Mouse (Mus musculus) spleen, adult 2 months (tissue): ENCODE data around the gene Krtap19-9b. TPM values are rescaled to one million over a fixed set of nuclear protein-coding genes. Genes with fewer than 3 reads are reported as not detected.

Experiments used
- DNase-seq, 2 experiments: peaks; one replicate each; pipeline versions ENCODE4 v3.0.0 to v3.0.0-alpha.2; 2012 to 2021; ENCODE audit warnings: low spot score in 2 of 2, low read depth in 1 of 2
- H3K27ac ChIP-seq: fragments of 200-500 bp; 2 replicates; pipeline ENCODE4 v1.5.1; 2012; ENCODE audit warnings: low read length, inconsistent platforms; ENCODE audit not compliant: insufficient read depth
- H3K27me3 ChIP-seq: fragments of 200-500 bp; 2 replicates; pipeline ENCODE4 v1.6.1; 2012; ENCODE audit warnings: mild to moderate bottlenecking, moderate library complexity, low read length, inconsistent platforms; ENCODE audit not compliant: control insufficient read depth, insufficient read depth
- H3K36me3 ChIP-seq: fragments of 200-500 bp; 2 replicates; pipeline ENCODE4 v1.6.1; 2012; ENCODE audit warnings: mild to moderate bottlenecking, low read length, inconsistent platforms; ENCODE audit not compliant: control insufficient read depth, insufficient read depth
- H3K4me1 ChIP-seq: fragments of 200-500 bp; 2 replicates; pipeline ENCODE4 v1.6.1; 2011; ENCODE audit warnings: inconsistent platforms; ENCODE audit not compliant: control insufficient read depth, insufficient read depth, insufficient read length
- H3K4me3 ChIP-seq: fragments of 200-500 bp; 2 replicates; pipeline ENCODE4 v1.5.1; 2011; ENCODE audit warnings: mild to moderate bottlenecking, inconsistent platforms; ENCODE audit not compliant: insufficient read depth, insufficient read length; ENCODE audit errors: extremely low read depth
- CTCF ChIP-seq: fragments of 200-500 bp; IDR thresholded peaks from 2 replicates; pipeline ENCODE4 v1.5.1; 2011; ENCODE audit warnings: mild to moderate bottlenecking, inconsistent platforms; ENCODE audit not compliant: insufficient read depth, insufficient read length, insufficient replicate concordance; ENCODE audit errors: extremely low read depth
- POLR2A ChIP-seq: fragments of 200-500 bp; IDR thresholded peaks from 2 replicates; pipeline ENCODE4 v1.6.1; 2011; ENCODE audit warnings: low read depth, low read length, inconsistent platforms
- WGBS: fragments of 180-500 bp; shearing (Covaris S2); methylation state at CpG from one replicate; pipeline ENCODE4 v1.1.7; 2018; 5-methylcytosine and 5-hydroxymethylcytosine counted together
- polyA plus RNA-seq: library from polyadenylated mRNA; depleted of rRNA; stranded (reverse); fragments of >200 nt; gene quantifications from 2 replicates; pipeline ENCODE4 v1.2.3, GENCODE M21; 2012; rRNA removed

The Krtap19-9b gene
- not detected in 2 replicates for polyA plus RNA-seq

- Histone ChIP-seq H3K27me3 (no peaks in the 10 kb centered on the region), H3K4me1 (no peaks in the 10 kb centered on the region), H3K36me3 (no peaks in the 10 kb centered on the region), H3K4me3 (no peak within 1 kb of the TSS), H3K27ac (no peak within 1 kb of the TSS)
- TF ChIP-seq CTCF (no peak), POLR2A (no peak)
- 74% methylated on average over 3 of the region's 3 CpGs for WGBS
- no peak for DNase-seq
Observed at GRCm38 (mm10) chr16:88932165-88932564, at the start of gene Krtap19-9b. Krtap19-9b (minus strand) TSS chr16:88932265.

- H3K4me3 ChIP-seq: no peak within 1 kb of the TSS
Observed at GRCm38 (mm10) chr16:88962773-88963172, 30.7 kb upstream of the Krtap19-9b start, which contains the start of gene Krtap16-3. Krtap16-3 (minus strand) TSS chr16:88962873.

GRCm38 (mm10) chr16:88941106-88941505, 9.0 kb upstream of the Krtap19-9b start:
- 87% methylated on average over 6 of the region's 6 CpGs for WGBS
- H3K4me1 ChIP-seq: no peaks in the 10 kb centered on the region
- H3K27ac ChIP-seq: no peak overlapping the region
- no peaks in the 10 kb centered on the region for H3K27me3 ChIP-seq
- TF ChIP-seq CTCF: no peak
- no peak for TF ChIP-seq POLR2A
- no peak overlapping the region for H3K4me3 ChIP-seq
- no peaks in the 10 kb centered on the region for H3K36me3 ChIP-seq
- no peak for DNase-seq

More at GRCm38 (mm10) chr16:88962773-88963172, 30.7 kb upstream of the Krtap19-9b start, which contains the start of gene Krtap16-3:
- H3K4me1 ChIP-seq: no peaks in the 10 kb centered on the region
- no peak within 1 kb of the TSS for H3K27ac ChIP-seq
- H3K36me3 ChIP-seq: no peaks in the 10 kb centered on the region
- TF ChIP-seq POLR2A (no peak), CTCF (no peak)
- WGBS: 87% methylated on average over 7 of the region's 7 CpGs
- no peak for DNase-seq
- H3K27me3 ChIP-seq: no peaks in the 10 kb centered on the region

GRCm38 (mm10) chr16:88938252-88938651, 6.2 kb upstream of the Krtap19-9b start:
- Histone ChIP-seq H3K4me1 (no peaks in the 10 kb centered on the region), H3K36me3 (no peaks in the 10 kb centered on the region), H3K27ac (no peak overlapping the region), H3K4me3 (no peak overlapping the region), H3K27me3 (no peaks in the 10 kb centered on the region)
- no peak for DNase-seq
- TF ChIP-seq CTCF (no peak), POLR2A (no peak)
- WGBS: 76% methylated on average over 7 of the region's 7 CpGs

- Histone ChIP-seq H3K27ac (no peak within 1 kb of the TSS), H3K4me1 (no peaks in the 10 kb centered on the region), H3K4me3 (no peak within 1 kb of the TSS), H3K36me3 (no peaks in the 10 kb centered on the region), H3K27me3 (no peaks in the 10 kb centered on the region)
- DNase-seq: no peak
- WGBS: 92% methylated on average over 6 of the region's 6 CpGs
- no peak for TF ChIP-seq CTCF
- no peak for TF ChIP-seq POLR2A
Observed at GRCm38 (mm10) chr16:88896357-88896756, 35.7 kb downstream of the Krtap19-9b start, which contains the start of gene Krtap19-5. Krtap19-5 (minus strand) TSS chr16:88896457.

GRCm38 (mm10) chr16:88886870-88887269, 45.2 kb downstream of the Krtap19-9b start:
- Histone ChIP-seq H3K27ac (no peak overlapping the region), H3K4me1 (no peaks in the 10 kb centered on the region), H3K36me3 (no peaks in the 10 kb centered on the region), H3K4me3 (no peak overlapping the region), H3K27me3 (no peaks in the 10 kb centered on the region)
- DNase-seq: no peak
- TF ChIP-seq CTCF (no peak), POLR2A (no peak)
- 87% methylated on average over 6 of the region's 6 CpGs for WGBS

- no peak for TF ChIP-seq POLR2A
- no peak for TF ChIP-seq CTCF
- no peak for DNase-seq
- Histone ChIP-seq H3K4me3 (no peak within 1 kb of the TSS), H3K27ac (no peak within 1 kb of the TSS), H3K36me3 (no peaks in the 10 kb centered on the region), H3K4me1 (no peaks in the 10 kb centered on the region), H3K27me3 (no peaks in the 10 kb centered on the region)
- WGBS: 89% methylated on average over 5 of the region's 5 CpGs
Observed at GRCm38 (mm10) chr16:88884989-88885388, 47.1 kb downstream of the Krtap19-9b start, which contains the start of gene Krtap19-4. Krtap19-4 (minus strand) TSS chr16:88885089.

Other genes with a start within 250 kb of the Krtap19-9b start
- gene 2310061N02Rik, start 224.3 kb downstream of the Krtap19-9b start, polyA plus RNA-seq: not detected in 2 replicates
- gene Krtap13-1, start 203.4 kb downstream of the Krtap19-9b start, polyA plus RNA-seq: not detected in 2 replicates
- not detected in 2 replicates for gene Krtap13, start 180.6 kb downstream of the Krtap19-9b start, polyA plus RNA-seq
- not detected in 2 replicates for gene 2310034C09Rik, start 173.4 kb downstream of the Krtap19-9b start, polyA plus RNA-seq
- gene 2310057N15Rik, start 158.1 kb downstream of the Krtap19-9b start, polyA plus RNA-seq: not detected in 2 replicates
- gene Gm5965, start 154.4 kb downstream of the Krtap19-9b start, polyA plus RNA-seq: not detected in 2 replicates
- not detected in 2 replicates for gene Gm20741, start 120.0 kb downstream of the Krtap19-9b start, polyA plus RNA-seq
- not detected in 2 replicates for gene Krtap15, start 112.0 kb downstream of the Krtap19-9b start, polyA plus RNA-seq
- not detected in 2 replicates for gene Krtap14, start 106.1 kb downstream of the Krtap19-9b start, polyA plus RNA-seq
- not detected in 2 replicates for gene Krtap19-1, start 62.9 kb downstream of the Krtap19-9b start, polyA plus RNA-seq
- gene Krtap19-2, start 58.0 kb downstream of the Krtap19-9b start, polyA plus RNA-seq: not detected in 2 replicates
- gene Krtap19-3, start 54.2 kb downstream of the Krtap19-9b start, polyA plus RNA-seq: not detected in 2 replicates
- not detected in 2 replicates for gene Krtap19-4, start 47.2 kb downstream of the Krtap19-9b start, polyA plus RNA-seq
- not detected in 2 replicates for gene Krtap19-5, start 35.8 kb downstream of the Krtap19-9b start, polyA plus RNA-seq
- not detected in 2 replicates for gene Krtap16-3, start 30.6 kb upstream of the Krtap19-9b start, polyA plus RNA-seq
- gene Krtap22-2, start 78.5 kb upstream of the Krtap19-9b start, polyA plus RNA-seq: not detected in 2 replicates
- gene Gm10229, start 83.0 kb upstream of the Krtap19-9b start, polyA plus RNA-seq: not detected in 2 replicates
- gene Krtap6-1, start 99.4 kb upstream of the Krtap19-9b start, polyA plus RNA-seq: not detected in 2 replicates
- not detected in 2 replicates for gene Gm10228, start 109.2 kb upstream of the Krtap19-9b start, polyA plus RNA-seq
- gene Krtap6-5, start 115.6 kb upstream of the Krtap19-9b start, polyA plus RNA-seq: not detected in 2 replicates
- not detected in 2 replicates for gene 1110025L11Rik, start 131.7 kb upstream of the Krtap19-9b start, polyA plus RNA-seq
- gene Krtap6-3, start 151.8 kb upstream of the Krtap19-9b start, polyA plus RNA-seq: not detected in 2 replicates
- gene Gm6358, start 208.6 kb upstream of the Krtap19-9b start, polyA plus RNA-seq: not detected in 2 replicates
- not detected in 2 replicates for gene Gm10061, start 218.8 kb upstream of the Krtap19-9b start, polyA plus RNA-seq
- gene Gm9789, start 225.7 kb upstream of the Krtap19-9b start, polyA plus RNA-seq: not detected in 2 replicates
- gene Gm7735, start 237.2 kb upstream of the Krtap19-9b start, polyA plus RNA-seq: not detected in 2 replicates
- gene 1110057P08Rik, start 242.5 kb upstream of the Krtap19-9b start, polyA plus RNA-seq: not detected in 2 replicates